Comparison of ENCODE assay signal across 8 mouse cellular contexts in the genomic region with DNA sequence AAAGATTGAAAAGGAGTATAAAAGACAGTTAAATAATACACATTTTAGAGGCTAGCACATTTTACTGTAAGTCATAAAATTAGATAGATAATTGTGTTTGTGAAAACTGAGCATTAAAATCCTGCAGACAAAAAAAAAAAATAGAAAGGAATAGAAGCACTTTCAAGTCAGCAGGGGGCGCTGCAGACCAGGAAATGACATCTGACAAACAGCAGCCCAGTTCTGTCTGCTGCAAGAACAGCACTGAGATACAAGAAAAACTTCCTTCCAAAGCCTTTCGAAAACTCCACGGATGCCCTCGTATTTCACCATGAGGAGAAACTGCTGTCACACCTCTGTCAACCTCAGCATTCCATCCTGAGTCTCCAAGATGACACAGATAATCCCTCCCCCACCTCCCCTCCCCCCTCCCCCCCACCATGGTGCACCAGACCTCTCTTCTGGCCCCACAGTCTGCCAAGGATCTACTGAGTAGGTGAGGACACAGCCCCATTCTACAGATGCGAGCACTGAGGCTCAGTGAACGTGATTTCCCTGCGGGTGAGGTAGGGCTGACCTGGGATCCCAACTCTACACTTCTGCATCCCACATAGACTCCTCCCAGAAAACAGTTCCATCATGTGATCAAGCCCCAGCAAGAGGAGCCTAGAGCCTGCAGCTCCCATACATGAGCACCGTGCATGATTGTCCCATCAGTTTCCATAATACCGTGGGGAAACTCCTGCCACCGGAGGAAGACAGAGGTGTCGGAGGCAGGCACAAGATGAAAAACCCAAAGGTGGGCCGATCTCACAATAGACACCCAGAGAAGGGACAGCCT. TPM values are rescaled to one million over a fixed set of nuclear protein-coding genes. Genes with fewer than 3 reads are reported as not detected.
DNase-seq lines count a peak whose midpoint lies in the region; ATAC-seq and TF ChIP-seq lines count a peak whose summit lies in the region.

No protein-coding gene starts in this region.

- H3K4me1 ChIP-seq in bone marrow macrophage, adult 2 months (ENCODE audit: control insufficient read depth, insufficient read depth, low read length) = peaks cover 11% of the 10 kb centered on the region
- no peaks in the 10 kb centered on the region for H3K4me1 ChIP-seq in forebrain, embryonic 10.5 days
- no peaks in the 10 kb centered on the region for H3K4me1 ChIP-seq in heart, postnatal 0 days (ENCODE audit: control insufficient read depth, insufficient read depth)

- no peak overlapping the region for H3K4me2 ChIP-seq in heart, postnatal 0 days (ENCODE audit: low read depth, low read length)

- no peak for TF ChIP-seq EP300 in heart, postnatal 0 days (IDR thresholded peaks at IDR 0.05; ENCODE audit: low read depth)

- no peak overlapping the region for H3K27ac ChIP-seq in bone marrow macrophage, adult 2 months (ENCODE audit: insufficient read depth, low read depth, low read length)
- no peak overlapping the region for H3K27ac ChIP-seq in forebrain, embryonic 10.5 days
- H3K27ac ChIP-seq in heart, postnatal 0 days (ENCODE audit: low read depth) = no peak overlapping the region

- no peak overlapping the region for H3K9ac ChIP-seq in heart, postnatal 0 days (replicated peaks; ENCODE audit: low read depth, low read length)

- H3K27me3 ChIP-seq in forebrain, embryonic 10.5 days (ENCODE audit: poor library complexity, severe bottlenecking) = no peaks in the 10 kb centered on the region
- no peaks in the 10 kb centered on the region for H3K27me3 ChIP-seq in heart, postnatal 0 days (ENCODE audit: control insufficient read depth, insufficient read depth, low read length)

- 72% methylated on average over 12 of the region's 12 CpGs for WGBS in forebrain, embryonic 10.5 days
- 58% methylated on average over 12 of the region's 12 CpGs for WGBS in heart, postnatal 0 days

- no peak for ATAC-seq in heart, postnatal 0 days (ENCODE audit: insufficient read depth, low read depth)

- H3K9me3 ChIP-seq in forebrain, embryonic 10.5 days = no peaks in the 10 kb centered on the region
- H3K9me3 ChIP-seq in heart, postnatal 0 days (replicated peaks; ENCODE audit: control insufficient read depth, low read length) = no peaks in the 10 kb centered on the region

- TF ChIP-seq CTCF in bone marrow macrophage, adult 2 months (IDR thresholded peaks at IDR 0.05; ENCODE audit: low read depth, low read length) = peak; percentile 67
- TF ChIP-seq CTCF in heart, postnatal 0 days (IDR thresholded peaks at IDR 0.05; ENCODE audit: low read depth) = peak; percentile 73

- TF ChIP-seq POLR2A in bone marrow macrophage, adult 2 months (IDR thresholded peaks at IDR 0.05; ENCODE audit: borderline replicate concordance, low read depth, low read length) = no peak

- no peak overlapping the region for H3K4me3 ChIP-seq in bone marrow macrophage, adult 2 months (ENCODE audit: insufficient read depth, low read length)
- no peak overlapping the region for H3K4me3 ChIP-seq in forebrain, embryonic 10.5 days
- no peak overlapping the region for H3K4me3 ChIP-seq in heart, postnatal 0 days (ENCODE audit: low read depth, low read length)

- H3K36me3 ChIP-seq in forebrain, embryonic 10.5 days (replicated peaks) = peaks cover 27% of the 10 kb centered on the region
- H3K36me3 ChIP-seq in heart, postnatal 0 days (replicated peaks; ENCODE audit: control insufficient read depth, insufficient read depth, low read length) = no peaks in the 10 kb centered on the region

- DNase-seq in ES-CJ7 (ENCODE audit: low read depth, low spot score) = peak; percentile 83
- peak; percentile 79 for DNase-seq in forebrain, embryonic 10.5 days (ENCODE audit: extremely low spot score, low spot score)
- DNase-seq in heart, postnatal 0 days (ENCODE audit: low spot score) = peak; percentile 73
- peak; percentile 58 to 86 for DNase-seq in layer of hippocampus, adult 8-10 months (ENCODE audit: low spot score in 2 of 2)
- peak; percentile 90 for DNase-seq in lung, postnatal 10 days
- DNase-seq in right cerebral cortex, adult 2 months (ENCODE audit: low spot score in 2 of 2) = peak; percentile 88 to 90
- DNase-seq in urinary bladder, adult 2 months (ENCODE audit: low spot score) = peak; percentile 62

RNA-seq across cellular contexts. Expression of gene Ulk4, which starts 28.8 kb away (rescaled TPM):
- polyA plus RNA-seq in bone marrow macrophage, adult 2 months (2012; ENCODE audit: insufficient read depth, insufficient read length, missing spikeins) = 0.49 and 1.3 TPM in 2 replicates
- polyA plus RNA-seq in forebrain, embryonic 10.5 days (2016; fragmentation: Nextera tagmentation; extraction: Ambion mirVana) = 156 and 164 TPM in 2 replicates
- 1.3 and 1.5 TPM in 2 replicates for total RNA-seq in heart, postnatal 0 days (2014; rRNA removed; ENCODE audit: low replicate concordance)
- polyA plus RNA-seq in heart, postnatal 0 days (2015; fragmentation: Nextera tagmentation; extraction: Ambion mirVana) = 64.3 and 66.7 TPM in 2 replicates
- 10 to 100 TPM in 2 of 4 experiments, 1 to 10 TPM in 2; 7.9 to 10.8 (median 9.9) TPM for total RNA-seq in layer of hippocampus, adult 8-10 months (2022)
- polyA plus RNA-seq in urinary bladder, adult 2 months (2012; rRNA removed) = 2.4 and 2.9 TPM in 2 replicates

RNA-seq across cellular contexts. Expression of gene Trak1, which starts 49.1 kb away (rescaled TPM):
- 51.5 and 61.1 TPM in 2 replicates for polyA plus RNA-seq in bone marrow macrophage, adult 2 months (2012; ENCODE audit: insufficient read depth, insufficient read length, missing spikeins)
- 24.7 and 27.4 TPM in 2 replicates for polyA plus RNA-seq in forebrain, embryonic 10.5 days (2016; fragmentation: Nextera tagmentation; extraction: Ambion mirVana)
- total RNA-seq in heart, postnatal 0 days (2014; rRNA removed; ENCODE audit: low replicate concordance) = 113 and 120 TPM in 2 replicates
- polyA plus RNA-seq in heart, postnatal 0 days (2015; fragmentation: Nextera tagmentation; extraction: Ambion mirVana) = 53.5 and 59.3 TPM in 2 replicates
- total RNA-seq in layer of hippocampus, adult 8-10 months (2022) = 100 to 1,000 TPM; 201 to 260 (median 228) TPM
- polyA plus RNA-seq in urinary bladder, adult 2 months (2012; rRNA removed) = 35.9 and 51.4 TPM in 2 replicates

Comparison
In these comparisons a context has a peak if more than half of its experiments do, and no peak if none do; other contexts are left out.
1. RNA of gene Ulk4, which starts 28.8 kb away (polyA plus RNA-seq): 156 to 164 TPM in forebrain, embryonic 10.5 days and 64.3 to 66.7 TPM in heart, postnatal 0 days; 2.4 to 2.9 TPM in urinary bladder, adult 2 months and 0.49 to 1.3 TPM in bone marrow macrophage, adult 2 months; every median in the first group is over 10 times any median in the second.
2. Peak in every context shown above with its lines, with median percentiles within 50 percentile points of each other: DNase-seq.